Mouse (Mus musculus) MEL (cell line): ENCODE results near the gene Uba5. TPM values are rescaled to one million over a fixed set of nuclear protein-coding genes. Genes with fewer than 3 reads are reported as not detected.

Experiments used
- DNase-seq: peaks from one replicate; pipeline ENCODE4 v3.0.0; 2011; ENCODE audit warnings: low read depth, low spot score
- H3K27ac ChIP-seq: 2 replicates; pipeline ENCODE4 v1.5.1; 2012; ENCODE audit warnings: low read depth, mild to moderate bottlenecking, control low read depth, low read length, moderate library complexity; ENCODE audit not compliant: control insufficient read depth
- H3K27me3 ChIP-seq, 2 experiments: fragments of 150-350 bp in 1 of 2; sonication (generic) in 1 of 2; 2 replicates each; pipeline ENCODE4 v1.6.1; 2012; ENCODE audit warnings: low read length in 2 of 2, mild to moderate bottlenecking in 2 of 2, improper control_type of control experiment in 1 of 2, moderate library complexity in 1 of 2; ENCODE audit not compliant: insufficient read depth in 2 of 2, control insufficient read depth in 1 of 2
- H3K36me3 ChIP-seq, 2 experiments: 2 replicates each; pipeline ENCODE4 v1.6.1; 2012 to 2014; ENCODE audit warnings: low read length in 2 of 2, improper control_type of control experiment in 1 of 2, inconsistent platforms in 1 of 2, mild to moderate bottlenecking in 1 of 2; ENCODE audit not compliant: insufficient read depth in 2 of 2, control insufficient read depth in 1 of 2
- H3K4me1 ChIP-seq, 2 experiments: fragments of 150-350 bp in 1 of 2; sonication (generic) in 1 of 2; 2 replicates each; pipeline ENCODE4 v1.6.1; 2012; ENCODE audit warnings: low read length in 2 of 2, improper control_type of control experiment in 1 of 2, mild to moderate bottlenecking in 1 of 2; ENCODE audit not compliant: insufficient read depth in 2 of 2, control insufficient read depth in 1 of 2
- H3K4me3 ChIP-seq, 2 experiments: fragments of 150-350 bp in 1 of 2; sonication (generic) in 1 of 2; 2 replicates each; pipeline ENCODE4 v1.5.1; 2012; ENCODE audit warnings: low read depth in 2 of 2, low read length in 2 of 2, mild to moderate bottlenecking in 2 of 2, moderate library complexity in 2 of 2, control low read depth in 1 of 2, improper control_type of control experiment in 1 of 2; ENCODE audit not compliant: control insufficient read depth in 1 of 2, insufficient read depth in 1 of 2
- H3K79me2 ChIP-seq: 2 replicates; pipeline ENCODE4 v1.6.1; 2012; ENCODE audit warnings: mild to moderate bottlenecking, low read length, moderate library complexity; ENCODE audit not compliant: control insufficient read depth, poor library complexity, insufficient read depth
- H3K9ac ChIP-seq: 2 replicates; pipeline ENCODE4 v1.6.1; 2012; ENCODE audit warnings: low read depth, mild to moderate bottlenecking, control low read depth, low read length, moderate library complexity; ENCODE audit not compliant: control insufficient read depth, poor library complexity, severe bottlenecking
- H3K9me3 ChIP-seq: fragments of 150-350 bp; sonication (generic); replicated peaks from 2 replicates; pipeline ENCODE4 v1.6.1; 2012; ENCODE audit warnings: mild to moderate bottlenecking, low read length, improper control_type of control experiment, moderate library complexity; ENCODE audit not compliant: insufficient read depth
- BHLHE40 ChIP-seq: IDR thresholded peaks from 2 replicates; pipeline ENCODE4 v1.6.1; 2012; ENCODE audit warnings: low read depth, mild to moderate bottlenecking, inconsistent platforms, low read length, improper control_type of control experiment, borderline replicate concordance
- CHD2 ChIP-seq: IDR thresholded peaks from 2 replicates; pipeline ENCODE4 v1.6.1; 2011; ENCODE audit warnings: low read length, improper control_type of control experiment
- CTCF ChIP-seq, 3 experiments: IDR thresholded peaks in 2 of 3; conservative IDR thresholded peaks in 1 of 3; 2 replicates each; pipeline ENCODE4 v1.5.1; 2011 to 2012; ENCODE audit warnings: low read length in 3 of 3, low read depth in 2 of 3, mild to moderate bottlenecking in 2 of 3, improper control_type of control experiment in 1 of 3, inconsistent platforms in 1 of 3, mixed read lengths in 1 of 3, moderate library complexity in 1 of 3; ENCODE audit not compliant: control insufficient read depth in 1 of 3, insufficient read depth in 1 of 3, poor library complexity in 1 of 3, severe bottlenecking in 1 of 3
- EP300 ChIP-seq, 2 experiments: IDR thresholded peaks; 2 replicates each; pipeline ENCODE4 v1.6.1; 2011; ENCODE audit warnings: improper control_type of control experiment in 2 of 2, low read length in 2 of 2, low read depth in 1 of 2, mild to moderate bottlenecking in 1 of 2
- GABPA ChIP-seq: IDR thresholded peaks from 2 replicates; pipeline ENCODE4 v1.6.1; 2012; ENCODE audit warnings: low read depth, mild to moderate bottlenecking, inconsistent platforms, low read length, improper control_type of control experiment, moderate library complexity
- GATA1 ChIP-seq: IDR thresholded peaks from 2 replicates; pipeline ENCODE4 v1.6.1; 2011; ENCODE audit warnings: low read depth, low read length, improper control_type of control experiment
- HCFC1 ChIP-seq: IDR thresholded peaks from 2 replicates; pipeline ENCODE4 v1.6.1; 2012; ENCODE audit warnings: low read depth, mild to moderate bottlenecking, inconsistent platforms, low read length, improper control_type of control experiment, moderate library complexity
- KAT2A ChIP-seq: conservative IDR thresholded peaks from 2 replicates; pipeline ENCODE4 v1.6.1; 2012; ENCODE audit warnings: low read depth, low read length, improper control_type of control experiment, inconsistent platforms
- MAFK ChIP-seq: IDR thresholded peaks from 2 replicates; pipeline ENCODE4 v1.6.1; 2011; ENCODE audit warnings: low read depth, mild to moderate bottlenecking, low read length, improper control_type of control experiment, borderline replicate concordance
- MAZ ChIP-seq: IDR thresholded peaks from 2 replicates; pipeline ENCODE4 v1.6.1; 2012; ENCODE audit warnings: low read depth, mild to moderate bottlenecking, inconsistent platforms, low read length, improper control_type of control experiment
- MYC ChIP-seq: IDR thresholded peaks from 2 replicates; pipeline ENCODE4 v1.6.1; 2011; ENCODE audit warnings: low read depth, mild to moderate bottlenecking, low read length, improper control_type of control experiment, moderate library complexity
- NELFE ChIP-seq: IDR thresholded peaks from 2 replicates; pipeline ENCODE4 v1.6.1; 2011; ENCODE audit warnings: low read depth, low read length, improper control_type of control experiment
- POLR2A ChIP-seq, 2 experiments: IDR thresholded peaks; 2 replicates each; pipeline ENCODE4 v1.6.1; 2011 to 2012; ENCODE audit warnings: low read length in 2 of 2, mild to moderate bottlenecking in 2 of 2, control low read depth in 1 of 2, improper control_type of control experiment in 1 of 2, low read depth in 1 of 2, moderate library complexity in 1 of 2; ENCODE audit not compliant: control insufficient read depth in 1 of 2, insufficient read depth in 1 of 2, poor library complexity in 1 of 2
- POLR2AphosphoS2 ChIP-seq: IDR thresholded peaks from 2 replicates; pipeline ENCODE4 v1.6.1; 2011; ENCODE audit warnings: low read length, improper control_type of control experiment
- POLR2AphosphoS5 ChIP-seq: IDR thresholded peaks from 2 replicates; pipeline ENCODE4 v1.6.1; 2012; ENCODE audit warnings: low read depth, borderline replicate concordance, mild to moderate bottlenecking, inconsistent platforms, low read length, moderate library complexity, mixed read lengths
- RCOR1 ChIP-seq: IDR thresholded peaks from 2 replicates; pipeline ENCODE4 v1.6.1; 2012; ENCODE audit warnings: low read depth, mild to moderate bottlenecking, inconsistent platforms, low read length, improper control_type of control experiment
- SMC3 ChIP-seq: IDR thresholded peaks from 2 replicates; pipeline ENCODE4 v1.6.1; 2011; ENCODE audit warnings: low read depth, low read length, improper control_type of control experiment
- TBP ChIP-seq: IDR thresholded peaks from 2 replicates; pipeline ENCODE4 v1.8.0; 2011; ENCODE audit warnings: low read depth, low read length, improper control_type of control experiment
- UBTF ChIP-seq: IDR thresholded peaks from 2 replicates; pipeline ENCODE4 v1.6.1; 2012; ENCODE audit warnings: low read depth, mild to moderate bottlenecking, inconsistent platforms, low read length, improper control_type of control experiment, moderate library complexity, borderline replicate concordance; ENCODE audit not compliant: insufficient read depth
- ZC3H11A ChIP-seq: IDR thresholded peaks from 2 replicates; pipeline ENCODE4 v1.6.1; 2012; ENCODE audit warnings: low read depth, mild to moderate bottlenecking, inconsistent platforms, low read length, improper control_type of control experiment
- ZKSCAN1 ChIP-seq: IDR thresholded peaks from 2 replicates; pipeline ENCODE4 v1.6.1; 2012; ENCODE audit warnings: low read depth, mild to moderate bottlenecking, inconsistent platforms, low read length, improper control_type of control experiment, moderate library complexity
- ZNF384 ChIP-seq: IDR thresholded peaks from 2 replicates; pipeline ENCODE4 v1.6.1; 2012; ENCODE audit warnings: low read depth, mild to moderate bottlenecking, inconsistent platforms, low read length, improper control_type of control experiment
- polyA plus RNA-seq, 2 experiments: library from polyadenylated mRNA; stranded (reverse) in 1 of 2; unstranded in 1 of 2; fragments of >175 nt in 1 of 2; fragments of >200 nt in 1 of 2; gene quantifications; 2 replicates each; pipeline versions ENCODE4 v1.2.1 to v1.2.4; 2012; ENCODE audit warnings: low replicate concordance in 2 of 2, low read depth in 1 of 2; ENCODE audit not compliant: insufficient read length in 2 of 2, insufficient read depth in 1 of 2, missing spikeins in 1 of 2
- total RNA-seq: library from RNA; depleted of rRNA; stranded (reverse); fragments of 300-350 nt; gene quantifications from 2 replicates; pipeline ENCODE4 v1.2.3, GENCODE M21; 2012

The Uba5 gene
- total and polyA plus RNA-seq, 3 experiments, result 30.8 to 35.5 TPM; not detected in 1

DNA sequence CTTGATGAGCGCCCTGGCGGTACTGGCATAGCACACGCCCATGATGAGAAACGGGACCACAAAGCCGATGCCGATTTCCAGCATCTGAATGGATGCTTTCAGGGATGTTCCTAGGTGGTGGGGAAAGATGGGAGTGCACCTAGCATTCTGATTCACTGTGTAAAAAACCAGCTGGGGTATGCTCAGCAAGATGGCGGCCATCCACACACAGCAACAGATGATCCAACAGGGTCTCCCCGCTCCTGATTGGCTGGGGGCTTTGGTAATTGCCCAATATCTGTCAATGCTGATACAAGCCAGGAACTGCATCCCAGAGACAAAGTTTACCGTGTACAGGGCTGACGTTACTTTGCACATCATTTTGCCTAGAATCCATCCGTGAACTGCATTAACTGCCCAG lies 36.1 kb upstream of the Uba5 start:
- no peaks in the 10 kb centered on the region for H3K36me3 ChIP-seq
- H3K27ac ChIP-seq, result no peak overlapping the region

DNA sequence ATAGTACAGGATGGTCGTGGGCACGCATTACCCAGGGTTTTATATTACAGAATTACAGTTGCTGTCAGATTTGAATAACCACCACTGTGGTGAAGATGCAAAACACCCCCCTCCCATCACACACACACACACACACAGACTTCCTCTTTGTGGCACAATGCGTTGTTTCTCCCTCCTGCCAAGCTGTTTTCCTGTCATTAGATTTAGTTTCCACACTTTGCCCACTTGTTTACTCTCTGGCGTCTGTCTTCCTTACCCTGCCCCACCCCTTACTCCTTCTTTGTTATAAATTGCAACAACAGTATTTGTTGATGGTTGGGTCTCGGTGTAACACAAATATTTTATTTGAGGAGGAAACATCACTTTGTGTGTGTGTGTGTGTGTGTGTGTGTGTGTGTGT lies 35.3 kb upstream of the Uba5 start:
- no peaks in the 10 kb centered on the region for H3K36me3 ChIP-seq
- H3K4me1 ChIP-seq, result no peaks in the 10 kb centered on the region
- no peaks in the 10 kb centered on the region for H3K27me3 ChIP-seq
- peak; percentile 38 for DNase-seq
- TF ChIP-seq BHLHE40 (no peak), POLR2AphosphoS2 (no peak), CHD2 (no peak), RCOR1 (no peak), TBP (no peak), KAT2A (no peak), HCFC1 (no peak), NELFE (no peak), MAZ (no peak), GATA1 (no peak), POLR2AphosphoS5 (no peak), MYC (no peak)
- no peaks in the 10 kb centered on the region for H3K9me3 ChIP-seq
- H3K4me3 ChIP-seq, result no peak overlapping the region
- H3K27ac ChIP-seq, result no peak overlapping the region
- H3K79me2 ChIP-seq, result no peaks in the 10 kb centered on the region
- H3K9ac ChIP-seq, result no peak overlapping the region

More for the DNA sequence above, 36.1 kb upstream of the Uba5 start:
- Histone ChIP-seq H3K9me3 (no peaks in the 10 kb centered on the region), H3K4me3 (no peak overlapping the region), H3K79me2 (no peaks in the 10 kb centered on the region), H3K9ac (no peak overlapping the region), H3K27me3 (no peaks in the 10 kb centered on the region), H3K4me1 (no peaks in the 10 kb centered on the region)
- TF ChIP-seq BHLHE40 (no peak), UBTF (no peak), CTCF (IDR thresholded peaks at IDR 0.05 in 2 of 3, conservative IDR thresholded peaks at IDR 0.05 in 1 of 3; ENCODE audit: control insufficient read depth in 1 of 3, insufficient read depth in 1 of 3, low read depth in 2 of 3, low read length in 3 of 3, poor library complexity in 1 of 3, severe bottlenecking in 1 of 3) (no peak), MAZ (no peak)
- no peak for DNase-seq

DNA sequence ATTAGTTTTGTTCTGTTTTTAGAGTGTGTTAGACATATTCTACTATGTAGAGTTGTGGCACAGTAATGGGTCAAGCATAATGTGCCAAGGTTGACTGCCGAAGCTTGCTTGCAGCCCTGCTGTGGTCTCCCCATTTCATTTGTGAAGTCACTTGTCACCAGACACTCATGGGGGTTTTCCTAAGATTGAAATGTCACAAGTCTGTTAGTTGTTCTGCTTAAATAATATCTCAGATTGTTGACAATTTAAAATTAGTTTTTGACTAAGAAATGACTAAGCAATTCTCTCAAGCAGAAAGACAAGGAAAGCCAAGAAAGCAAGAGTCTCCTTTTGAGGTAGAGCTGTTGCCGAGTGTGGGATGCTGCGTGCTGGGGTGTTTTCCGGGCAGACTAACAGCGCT lies 30.0 kb upstream of the Uba5 start:
- Histone ChIP-seq H3K27ac (no peak overlapping the region), H3K9me3 (no peaks in the 10 kb centered on the region), H3K27me3 (no peaks in the 10 kb centered on the region), H3K79me2 (no peaks in the 10 kb centered on the region), H3K4me1 (no peaks in the 10 kb centered on the region), H3K9ac (no peak overlapping the region), H3K4me3 (no peak overlapping the region), H3K36me3 (no peaks in the 10 kb centered on the region)
- DNase-seq, result no peak
- TF ChIP-seq GABPA (no peak), ZC3H11A (no peak), ZKSCAN1 (no peak), MYC (no peak), MAFK (no peak), RCOR1 (no peak), HCFC1 (no peak), BHLHE40 (no peak), POLR2A (IDR thresholded peaks at IDR 0.05; ENCODE audit: control insufficient read depth in 1 of 2, insufficient read depth in 1 of 2, low read depth in 1 of 2, low read length in 2 of 2, poor library complexity in 1 of 2) (no peak), ZNF384 (no peak), SMC3 (no peak), KAT2A (no peak), EP300 (IDR thresholded peaks at IDR 0.05; ENCODE audit: low read depth in 1 of 2, low read length in 2 of 2) (no peak)
